Mouse (Mus musculus) kidney, postnatal 10 days (tissue): ENCODE measurements around the gene Csgalnact2.

ENCODE experiments used
- DNase-seq: peaks from one replicate; pipeline ENCODE4 v3.0.0; 2021; ENCODE audit warnings: mixed read lengths

Csgalnact2 gene

DNA sequence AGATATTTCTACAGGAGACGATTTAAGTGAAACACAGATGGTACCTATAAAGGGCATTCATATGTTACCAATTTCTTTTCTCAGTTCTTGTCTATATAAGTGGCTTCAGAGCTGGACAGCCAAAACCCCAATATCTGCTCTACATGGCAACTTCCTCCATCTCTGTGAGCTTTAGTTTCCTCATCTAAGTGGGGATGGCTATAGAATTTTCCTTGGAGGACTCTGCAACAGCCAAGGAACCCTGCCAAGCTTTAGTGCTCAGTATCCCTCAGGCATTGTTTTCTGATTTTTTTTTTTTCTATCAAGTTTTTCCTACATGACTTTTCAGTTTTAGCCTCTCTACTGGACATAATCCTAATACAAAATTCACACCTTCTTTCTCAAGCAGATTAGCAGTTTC lies 4.5 kb downstream of the Csgalnact2 start:
- DNase-seq: no peak

GRCm38 (mm10) chr6:118130022-118130421 lies 8.9 kb downstream of the Csgalnact2 start:
- DNase-seq: no peak

DNA sequence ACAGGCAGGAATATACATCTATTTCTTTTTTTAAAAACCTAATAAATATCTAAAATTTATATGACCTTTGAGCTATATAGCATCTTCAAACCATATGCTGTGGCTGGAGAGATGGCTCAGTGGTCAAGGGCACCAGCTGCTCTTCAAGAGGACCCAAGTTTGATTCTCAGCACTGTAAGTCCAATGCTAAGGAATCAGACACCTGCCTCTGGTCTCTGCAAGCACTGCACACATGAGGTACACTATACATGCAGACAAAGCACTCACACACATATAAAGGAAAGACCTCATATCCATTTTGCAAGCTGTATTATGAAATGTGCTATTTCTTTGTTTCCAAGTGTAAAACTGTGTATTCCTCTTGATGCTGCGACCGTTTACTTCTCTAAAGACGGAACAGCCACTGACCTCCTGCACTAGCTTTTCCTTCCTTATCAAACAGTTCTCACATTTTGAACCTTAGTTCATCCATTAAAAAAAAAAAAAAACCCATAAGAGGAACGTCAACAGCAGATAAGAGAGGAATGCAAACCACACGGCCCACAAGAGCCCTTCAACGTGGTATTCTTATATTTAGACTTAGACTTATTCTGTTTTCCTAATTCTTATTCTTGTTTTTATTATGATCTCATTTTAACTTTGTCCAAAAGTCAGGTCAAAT lies 11.0 kb downstream of the Csgalnact2 start:
- DNase-seq: no peak

- DNase-seq: no peak
Measured at GRCm38 (mm10) chr6:118127198-118127597, 11.7 kb downstream of the Csgalnact2 start.

- no peak for DNase-seq
Measured at GRCm38 (mm10) chr6:118126577-118126976, 12.4 kb downstream of the Csgalnact2 start.

GRCm38 (mm10) chr6:118122767-118123166 lies 16.2 kb downstream of the Csgalnact2 start:
- no peak for DNase-seq

DNA sequence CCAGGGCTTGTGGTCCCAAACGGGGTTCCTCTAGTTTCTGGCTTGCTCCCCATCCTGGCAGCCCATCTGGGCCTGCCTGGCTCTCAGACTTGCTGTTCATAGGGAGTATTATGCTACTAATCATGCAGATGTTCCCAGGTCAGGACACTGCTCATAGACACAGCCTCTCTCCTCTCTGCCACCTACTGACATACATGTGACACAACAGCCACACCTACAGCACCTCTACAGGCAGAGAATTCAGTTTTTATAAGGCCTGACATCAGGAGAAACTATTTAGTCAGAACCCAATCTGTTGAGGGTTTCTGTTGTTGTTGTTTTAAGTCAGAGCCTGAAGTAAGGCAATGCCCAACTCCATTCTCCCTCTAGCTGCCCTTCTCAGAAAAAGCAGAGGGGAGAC lies 27.1 kb downstream of the Csgalnact2 start:
- DNase-seq: no peak

DNA sequence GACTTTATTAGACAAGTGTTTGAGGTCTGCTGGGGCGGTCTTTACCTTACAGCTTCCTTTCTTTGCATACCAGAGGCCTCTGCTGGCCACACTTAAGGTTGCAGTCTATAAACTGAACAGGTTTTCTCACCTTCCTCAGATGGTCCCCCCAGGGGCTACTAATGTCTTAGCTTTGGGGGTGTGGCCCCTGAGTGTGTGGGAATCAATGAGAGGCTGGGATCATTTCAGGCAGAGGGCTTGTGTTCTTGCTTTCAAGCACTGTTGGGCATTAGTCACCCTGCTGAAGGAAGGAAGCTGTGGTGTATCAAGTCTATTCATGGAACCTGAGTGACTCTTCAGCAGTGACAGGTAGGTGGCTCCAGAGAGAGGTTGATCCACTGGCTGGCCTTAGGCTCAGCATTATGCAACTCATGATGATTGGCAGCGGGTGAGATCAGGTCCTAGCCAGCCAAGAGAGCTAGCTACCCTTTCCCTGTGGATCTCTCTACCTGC lies 39.6 kb downstream of the Csgalnact2 start:
- DNase-seq: peak; percentile 48

DNA sequence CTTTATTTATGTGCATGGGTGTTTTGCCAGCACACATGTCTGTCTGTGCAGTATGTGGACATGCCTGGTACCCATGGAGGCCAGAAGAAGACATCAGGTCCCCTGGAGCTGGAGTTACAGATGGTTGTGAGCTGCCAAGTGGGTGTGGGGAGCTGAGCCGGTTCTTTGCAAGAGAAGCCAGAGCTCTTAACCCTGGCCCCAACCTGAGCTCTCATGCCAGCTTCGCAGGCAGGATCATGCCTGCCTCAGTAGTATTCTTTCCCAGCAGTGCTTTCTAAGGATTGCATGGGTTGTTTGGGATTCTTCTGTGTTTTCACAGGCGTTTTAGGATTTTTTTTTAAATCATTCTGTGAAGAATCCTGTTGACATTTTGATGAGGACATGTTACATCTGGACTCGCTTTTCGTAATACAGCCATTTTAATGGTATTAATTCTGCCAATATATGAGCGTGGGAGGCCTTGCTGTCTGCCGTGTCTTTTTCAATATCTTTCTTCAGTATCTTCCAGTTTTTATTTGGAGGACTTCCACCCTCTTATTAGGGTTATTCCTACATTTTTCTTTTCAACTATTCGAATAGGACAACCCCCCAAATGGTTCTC lies 41.1 kb downstream of the Csgalnact2 start:
- DNase-seq: no peak

DNA sequence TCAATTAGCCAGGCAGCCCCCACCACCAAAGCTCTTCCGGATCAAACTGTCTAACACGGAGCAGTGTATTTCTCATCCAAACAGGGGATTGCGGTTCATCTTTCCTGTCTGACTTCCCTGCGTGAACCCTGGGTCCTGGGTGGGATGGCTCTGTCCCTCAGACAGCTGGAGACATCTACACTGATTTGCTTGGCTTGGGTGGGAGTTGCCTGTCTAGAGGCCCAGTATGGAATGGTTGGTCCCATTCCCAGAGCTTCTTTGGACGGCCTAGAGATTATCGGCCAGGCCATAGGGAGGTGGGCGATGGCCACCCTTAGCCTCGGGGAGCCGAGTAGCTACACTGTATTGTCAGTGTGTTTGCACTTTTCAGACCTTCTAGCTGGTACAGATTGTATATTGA lies 48.1 kb downstream of the Csgalnact2 start:
- DNase-seq: peak; percentile 6

DNA sequence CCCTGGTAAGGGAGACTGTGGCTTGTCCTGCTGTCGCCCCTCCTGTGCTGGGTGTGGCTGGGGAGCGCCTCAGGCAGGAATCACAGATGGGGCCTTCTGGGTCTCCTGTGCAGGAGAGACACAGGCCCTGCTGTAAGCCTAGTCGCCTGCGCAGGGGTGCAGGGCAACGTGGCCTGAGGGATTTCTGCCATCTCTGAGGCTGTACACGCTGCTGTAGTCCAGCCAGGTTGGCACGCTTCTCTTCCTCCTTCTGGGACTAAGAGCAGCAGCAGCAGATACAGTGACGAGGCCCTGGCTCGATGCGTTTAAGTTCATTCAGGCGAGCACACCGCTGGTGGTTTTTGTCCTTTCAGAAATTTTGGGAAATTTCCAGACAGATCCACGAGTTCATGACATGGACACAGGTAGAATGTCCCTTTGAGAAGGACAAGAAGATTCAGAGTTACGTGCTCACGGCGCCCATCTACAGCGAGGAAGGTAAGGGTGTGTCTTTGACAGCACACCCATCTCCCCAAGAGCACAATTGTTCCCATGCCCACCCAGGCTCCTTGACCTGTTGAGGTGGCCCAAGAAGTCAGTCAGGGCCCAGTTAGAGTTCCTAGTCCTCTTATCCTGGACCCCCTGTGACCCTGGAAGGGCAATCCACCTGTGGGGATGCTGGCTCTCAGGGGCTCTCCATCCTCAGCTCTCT lies 50.0 kb downstream of the Csgalnact2 start:
- DNase-seq: peak; percentile 5

DNA sequence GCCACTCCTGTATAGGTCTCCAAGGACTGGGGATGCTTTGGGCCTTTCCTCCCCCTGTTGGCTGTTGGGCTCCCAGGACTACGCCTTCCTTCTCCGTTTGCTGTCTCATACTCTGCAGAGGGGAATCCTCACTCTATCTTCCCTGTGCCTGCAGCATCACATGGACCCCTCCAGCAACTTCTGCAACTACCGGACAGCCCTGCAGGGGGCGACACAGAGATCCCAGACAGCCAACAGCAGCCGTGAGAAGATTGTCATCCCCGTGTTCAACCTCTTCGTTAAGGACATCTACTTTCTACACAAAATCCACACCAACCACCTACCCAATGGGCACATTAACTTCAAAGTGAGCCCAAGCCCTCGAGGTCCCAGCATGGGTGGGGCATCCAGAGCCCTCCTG lies 51.0 kb downstream of the Csgalnact2 start:
- peak; percentile 18 for DNase-seq

DNA sequence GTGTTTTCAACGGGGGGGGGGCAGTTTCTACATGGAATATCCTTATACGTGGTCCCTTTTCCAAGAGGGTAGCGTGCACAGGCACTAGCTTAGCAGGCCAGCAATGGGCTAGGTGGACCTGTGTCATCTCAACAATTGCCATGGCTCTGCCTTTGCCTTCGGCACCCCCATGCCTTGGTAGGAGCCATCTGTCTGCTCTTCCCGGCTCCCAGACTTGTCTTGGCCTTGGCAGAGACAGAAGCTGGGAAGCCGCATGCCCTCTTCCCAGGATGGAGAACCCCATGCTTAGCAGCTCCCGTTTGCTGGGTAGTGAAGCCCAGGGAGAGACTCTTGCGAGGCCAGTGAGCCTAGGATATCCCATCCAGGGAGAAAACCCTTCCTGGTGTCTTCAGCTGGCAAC lies 54.3 kb downstream of the Csgalnact2 start:
- DNase-seq: no peak

DNA sequence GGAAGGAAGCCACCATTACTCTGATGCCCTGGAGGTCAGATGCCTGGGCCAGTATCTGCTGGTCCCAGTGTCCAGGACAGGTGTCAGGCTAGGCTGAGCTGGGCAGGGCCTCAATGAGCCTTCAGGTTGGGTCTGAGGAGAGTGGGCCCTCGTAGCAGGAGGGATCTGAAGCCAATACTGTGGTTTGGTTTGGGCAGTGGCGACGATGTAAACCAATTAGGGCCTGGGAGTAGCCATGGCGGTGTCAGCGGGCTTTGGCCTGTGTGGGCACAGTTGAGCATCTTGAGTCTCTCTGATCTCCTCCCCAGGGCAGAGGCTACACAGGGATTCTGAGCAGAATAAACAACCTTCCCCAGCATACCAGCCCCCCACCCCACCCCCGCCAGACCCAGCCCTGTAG lies 55.3 kb downstream of the Csgalnact2 start:
- DNase-seq: peak; percentile 3

GRCm38 (mm10) chr6:118082384-118082783 lies 56.6 kb downstream of the Csgalnact2 start:
- DNase-seq: no peak

GRCm38 (mm10) chr6:118080711-118081110 lies 58.2 kb downstream of the Csgalnact2 start:
- no peak for DNase-seq

DNA sequence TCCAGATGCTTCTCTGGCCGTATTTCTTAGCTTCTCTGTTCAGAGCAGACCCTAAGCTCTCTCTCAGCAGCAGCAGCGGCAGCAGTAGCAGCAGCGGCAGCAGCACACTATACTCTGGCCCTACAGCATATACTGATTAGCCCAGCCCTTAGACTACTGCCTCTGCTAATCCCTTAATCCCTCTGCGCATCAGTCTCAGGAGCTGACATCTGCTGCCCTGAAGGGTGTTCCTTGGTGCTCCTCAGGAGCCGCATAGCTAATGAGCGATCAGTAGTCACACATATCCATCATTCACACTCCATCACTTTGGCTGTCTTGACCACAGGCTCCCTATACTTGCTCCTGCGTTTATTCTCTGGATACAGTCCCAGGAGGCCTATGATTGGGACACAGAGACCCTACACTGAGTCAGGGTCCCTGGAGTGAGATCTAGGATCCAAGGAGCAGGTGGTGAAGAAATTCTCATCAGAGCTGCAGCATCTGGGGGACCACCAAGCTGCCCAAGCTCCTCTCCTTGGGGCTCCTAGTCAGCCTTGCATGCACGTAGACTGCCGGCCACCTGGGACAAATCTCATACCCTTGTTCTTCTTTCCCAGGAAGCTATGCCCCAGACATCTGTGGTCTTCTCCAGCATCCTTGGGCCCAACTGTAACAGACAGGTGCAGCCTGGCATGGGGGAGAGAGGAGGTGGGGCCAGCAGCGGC lies 59.0 kb downstream of the Csgalnact2 start:
- DNase-seq: no peak

DNA sequence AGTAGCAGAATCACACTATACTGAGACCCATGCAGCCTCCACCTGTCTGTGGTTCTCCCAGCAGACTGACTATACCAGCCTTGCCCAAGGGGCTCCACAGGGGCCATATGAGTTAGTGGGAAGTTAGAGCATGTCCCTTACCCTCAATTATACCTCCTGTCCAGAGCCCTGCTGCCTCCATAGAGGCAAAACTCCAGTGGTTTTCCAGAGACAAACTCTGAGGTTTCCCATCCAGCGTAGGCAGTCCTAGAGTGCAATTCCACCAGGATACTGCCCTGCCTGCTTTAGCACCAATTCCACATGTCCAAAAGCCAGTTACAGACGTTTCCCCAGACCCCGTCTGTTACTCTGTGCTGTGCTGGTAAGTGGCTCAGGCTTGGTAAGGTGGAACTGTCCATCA lies 59.6 kb downstream of the Csgalnact2 start:
- DNase-seq: no peak

DNA sequence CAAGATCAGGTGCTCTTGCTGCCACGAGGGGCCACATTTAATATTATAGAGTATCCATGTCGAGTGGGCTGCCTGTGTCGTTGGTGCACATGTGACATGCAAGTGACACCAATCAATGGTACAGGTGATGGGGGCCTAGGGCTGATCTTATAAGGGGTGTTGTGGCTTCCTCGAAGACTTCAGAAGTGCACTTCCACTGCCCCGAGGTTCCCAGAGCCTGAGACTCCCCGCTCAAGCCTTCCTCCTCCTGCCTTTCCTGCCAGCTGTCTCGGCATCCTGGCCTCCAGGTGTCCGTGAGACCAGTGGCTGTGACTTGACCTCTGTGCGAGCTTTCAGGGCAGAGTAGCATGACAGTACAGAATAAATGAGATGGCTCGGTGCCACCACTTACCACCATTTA lies 60.2 kb downstream of the Csgalnact2 start:
- DNase-seq: no peak

GRCm38 (mm10) chr6:118077421-118077820 lies 61.5 kb downstream of the Csgalnact2 start:
- DNase-seq: no peak

GRCm38 (mm10) chr6:118076748-118077147 lies 62.2 kb downstream of the Csgalnact2 start:
- no peak for DNase-seq

GRCm38 (mm10) chr6:118076256-118076655 lies 62.7 kb downstream of the Csgalnact2 start:
- DNase-seq: no peak

DNA sequence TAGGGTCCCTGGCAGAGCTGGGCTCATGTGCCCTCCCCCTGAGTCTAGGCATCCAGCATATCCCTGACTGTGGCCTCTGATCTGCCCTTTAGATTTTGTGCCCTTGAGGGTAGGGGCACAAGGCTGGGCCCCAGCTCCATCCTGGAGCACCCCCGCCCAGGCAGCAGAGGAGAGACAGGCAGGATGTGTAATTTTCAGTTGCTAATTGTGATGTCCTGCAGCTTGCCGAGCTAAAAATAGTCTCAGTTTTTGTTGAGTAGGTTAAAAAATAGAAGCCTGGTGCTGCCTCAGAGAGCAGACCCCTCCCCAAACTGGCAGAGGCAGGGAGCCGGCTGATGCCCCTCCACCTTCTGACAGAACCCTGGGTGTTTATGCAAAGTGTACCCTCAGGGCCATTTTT lies 64.8 kb downstream of the Csgalnact2 start:
- DNase-seq: peak; percentile 55
